Mouse (Mus musculus) lung, embryonic 15.5 days (tissue): Measurements from ENCODE around the gene Gpatch2. TPM values are rescaled to one million over a fixed set of nuclear protein-coding genes. Genes with fewer than 3 reads are reported as not detected.
A peak's percentile ranks its signal among the peaks of the same experiment; 100 is the strongest.

Experiments used
- ATAC-seq: fragments of 200-750 bp; cut with Nextera tagmentation; 2 replicates; pipeline ENCODE4 v1.8.0; 2017; ENCODE audit warnings: moderate number of reproducible peaks, borderline replicate concordance; ENCODE audit not compliant: low FRiP score, low TSS enrichment; ENCODE audit errors: extremely low read depth
- H3K27ac ChIP-seq: fragments of 300-500 bp; sonication (generic); 2 replicates; pipeline ENCODE4 v1.5.1; 2015; ENCODE audit warnings: moderate library complexity, mild to moderate bottlenecking, inconsistent platforms
- H3K27me3 ChIP-seq: fragments of 300-500 bp; sonication (generic); 2 replicates; pipeline ENCODE4 v1.6.1; 2015; ENCODE audit warnings: inconsistent platforms
- H3K36me3 ChIP-seq: fragments of 300-500 bp; sonication (generic); 2 replicates; pipeline ENCODE4 v1.6.1; 2015; ENCODE audit warnings: inconsistent platforms
- H3K4me1 ChIP-seq: fragments of 300-500 bp; sonication (generic); 2 replicates; pipeline ENCODE4 v1.6.1; 2015; ENCODE audit warnings: inconsistent platforms
- H3K4me2 ChIP-seq: fragments of 300-500 bp; sonication (generic); 2 replicates; pipeline ENCODE4 v1.6.1; 2015; ENCODE audit warnings: inconsistent platforms, mild to moderate bottlenecking, moderate library complexity
- H3K4me3 ChIP-seq: fragments of 300-500 bp; sonication (generic); 2 replicates; pipeline ENCODE4 v1.5.1; 2015; ENCODE audit warnings: mild to moderate bottlenecking, inconsistent platforms
- H3K9ac ChIP-seq: fragments of 300-500 bp; sonication (generic); 2 replicates; pipeline ENCODE4 v1.6.1; 2015; ENCODE audit warnings: inconsistent platforms
- H3K9me3 ChIP-seq: fragments of 300-500 bp; sonication (generic); 2 replicates; pipeline ENCODE4 v1.6.1; 2016; ENCODE audit warnings: inconsistent platforms
- WGBS: fragments of 180-500 bp; shearing (Covaris S2); methylation state at CpG from one replicate; pipeline ENCODE4 v1.1.7; 2015; 5-methylcytosine and 5-hydroxymethylcytosine counted together
- polyA plus RNA-seq: library from polyadenylated mRNA; unstranded; fragments of >200 nt; fragmentation: Nextera tagmentation; extraction: Ambion mirVana; gene quantifications from 2 replicates; pipeline ENCODE4 v1.2.1, GENCODE M21; 2015

Gene Gpatch2
- polyA plus RNA-seq, 1 experiment from 2014 or later: 17.7 TPM

GRCm38 (mm10) chr1:187356169-187356568, 140.9 kb downstream of the Gpatch2 start:
- H3K4me1 ChIP-seq: no peaks in the 10 kb centered on the region
- no peaks in the 10 kb centered on the region for H3K27me3 ChIP-seq
- H3K4me3 ChIP-seq: no peak overlapping the region
- no peak overlapping the region for H3K4me2 ChIP-seq
- no peak overlapping the region for H3K27ac ChIP-seq
- ATAC-seq: peak; percentile 64; the same call in 1 of the 2 replicates
- no peaks in the 10 kb centered on the region for H3K36me3 ChIP-seq
- no peak overlapping the region for H3K9ac ChIP-seq
- H3K9me3 ChIP-seq: no peaks in the 10 kb centered on the region
- WGBS: 51% methylated on average over 15 of the region's 15 CpGs

GRCm38 (mm10) chr1:187356904-187357303, 141.6 kb downstream of the Gpatch2 start:
- H3K4me3 ChIP-seq: no peak overlapping the region
- no peaks in the 10 kb centered on the region for H3K36me3 ChIP-seq
- H3K9me3 ChIP-seq: no peaks in the 10 kb centered on the region
- ATAC-seq: no peak; the same call in 1 of the 2 replicates
- 86% methylated on average over 8 of the region's 8 CpGs for WGBS
- no peak overlapping the region for H3K9ac ChIP-seq
- no peak overlapping the region for H3K27ac ChIP-seq
- no peak overlapping the region for H3K4me2 ChIP-seq
- no peaks in the 10 kb centered on the region for H3K4me1 ChIP-seq
- no peaks in the 10 kb centered on the region for H3K27me3 ChIP-seq

GRCm38 (mm10) chr1:187360240-187360639, 144.9 kb downstream of the Gpatch2 start:
- Histone ChIP-seq H3K36me3 (no peaks in the 10 kb centered on the region), H3K9me3 (no peaks in the 10 kb centered on the region), H3K4me3 (no peak overlapping the region), H3K4me2 (no peak overlapping the region), H3K27ac (no peak overlapping the region), H3K9ac (no peak overlapping the region), H3K4me1 (no peaks in the 10 kb centered on the region), H3K27me3 (no peaks in the 10 kb centered on the region)
- 30% methylated on average over 3 of the region's 3 CpGs for WGBS
- no peak for ATAC-seq

- H3K4me3 ChIP-seq: no peak overlapping the region
- H3K4me2 ChIP-seq: no peak overlapping the region
- no peak overlapping the region for H3K9ac ChIP-seq
- H3K27me3 ChIP-seq: no peaks in the 10 kb centered on the region
- H3K36me3 ChIP-seq: no peaks in the 10 kb centered on the region
- H3K4me1 ChIP-seq: no peaks in the 10 kb centered on the region
- no peaks in the 10 kb centered on the region for H3K9me3 ChIP-seq
- no peak overlapping the region for H3K27ac ChIP-seq
- no peak for ATAC-seq
- 84% methylated on average over 5 of the region's 5 CpGs for WGBS
These were observed 147.2 kb downstream of the Gpatch2 start for GRCm38 (mm10) chr1:187362536-187362935.

- Histone ChIP-seq H3K4me1 (no peaks in the 10 kb centered on the region), H3K27me3 (no peaks in the 10 kb centered on the region), H3K4me3 (no peak overlapping the region), H3K9me3 (no peaks in the 10 kb centered on the region), H3K4me2 (no peak overlapping the region), H3K9ac (no peak overlapping the region), H3K36me3 (no peaks in the 10 kb centered on the region), H3K27ac (no peak overlapping the region)
- WGBS: 84% methylated on average over 3 of the region's 3 CpGs
- ATAC-seq: no peak
These were observed 150.1 kb downstream of the Gpatch2 start for GRCm38 (mm10) chr1:187365424-187365823.

- no peaks in the 10 kb centered on the region for H3K9me3 ChIP-seq
- H3K27me3 ChIP-seq: no peaks in the 10 kb centered on the region
- H3K36me3 ChIP-seq: no peaks in the 10 kb centered on the region
- no peak overlapping the region for H3K4me3 ChIP-seq
- ATAC-seq: no peak
- WGBS: 49% methylated on average over 2 of the region's 2 CpGs
- no peak overlapping the region for H3K27ac ChIP-seq
- H3K4me2 ChIP-seq: no peak overlapping the region
- H3K9ac ChIP-seq: no peak overlapping the region
- H3K4me1 ChIP-seq: no peaks in the 10 kb centered on the region
These were observed 151.5 kb downstream of the Gpatch2 start for GRCm38 (mm10) chr1:187366806-187367205.

GRCm38 (mm10) chr1:187369049-187369448, 153.7 kb downstream of the Gpatch2 start:
- H3K4me1 ChIP-seq: no peaks in the 10 kb centered on the region
- ATAC-seq: no peak
- H3K36me3 ChIP-seq: no peaks in the 10 kb centered on the region
- WGBS: 62% methylated on average over 2 of the region's 2 CpGs
- no peak overlapping the region for H3K27ac ChIP-seq
- H3K9ac ChIP-seq: no peak overlapping the region
- H3K4me3 ChIP-seq: no peak overlapping the region
- no peak overlapping the region for H3K4me2 ChIP-seq
- H3K27me3 ChIP-seq: no peaks in the 10 kb centered on the region
- no peaks in the 10 kb centered on the region for H3K9me3 ChIP-seq

- no peak for ATAC-seq
- H3K4me1 ChIP-seq: no peaks in the 10 kb centered on the region
These were observed 158.2 kb downstream of the Gpatch2 start for GRCm38 (mm10) chr1:187373506-187373905.

GRCm38 (mm10) chr1:187374418-187374817, 159.1 kb downstream of the Gpatch2 start:
- no peak overlapping the region for H3K4me2 ChIP-seq
- whole genome bisulfite sequencing: 90% methylated on average over 4 of the region's 4 CpGs

More at GRCm38 (mm10) chr1:187373506-187373905, 158.2 kb downstream of the Gpatch2 start:
- H3K4me3 ChIP-seq: no peak overlapping the region
- no peaks in the 10 kb centered on the region for H3K9me3 ChIP-seq
- H3K4me2 ChIP-seq: no peak overlapping the region
- 53% methylated on average over 6 of the region's 6 CpGs for WGBS
- no peak overlapping the region for H3K27ac ChIP-seq
- no peak overlapping the region for H3K9ac ChIP-seq
- H3K36me3 ChIP-seq: no peaks in the 10 kb centered on the region
- no peaks in the 10 kb centered on the region for H3K27me3 ChIP-seq

GRCm38 (mm10) chr1:187376946-187377671, 161.8 kb downstream of the Gpatch2 start:
- Histone ChIP-seq H3K36me3 (no peaks in the 10 kb centered on the region), H3K4me2 (no peak overlapping the region), H3K4me1 (no peaks in the 10 kb centered on the region), H3K27me3 (no peaks in the 10 kb centered on the region), H3K9ac (no peak overlapping the region), H3K9me3 (no peaks in the 10 kb centered on the region), H3K4me3 (no peak overlapping the region), H3K27ac (no peak overlapping the region)
- WGBS: 74% methylated on average over 11 of the region's 11 CpGs
- ATAC-seq: no peak

More at GRCm38 (mm10) chr1:187374418-187374817, 159.1 kb downstream of the Gpatch2 start:
- Histone ChIP-seq H3K9ac (no peak overlapping the region), H3K27me3 (no peaks in the 10 kb centered on the region), H3K36me3 (no peaks in the 10 kb centered on the region), H3K9me3 (no peaks in the 10 kb centered on the region), H3K4me3 (no peak overlapping the region), H3K4me1 (no peaks in the 10 kb centered on the region), H3K27ac (no peak overlapping the region)
- no peak for ATAC-seq

GRCm38 (mm10) chr1:187377865-187378524, 162.7 kb downstream of the Gpatch2 start:
- ATAC-seq: no peak
- H3K36me3 ChIP-seq: no peaks in the 10 kb centered on the region
- WGBS: 56% methylated on average over 14 of the region's 14 CpGs
- no peak overlapping the region for H3K4me2 ChIP-seq
- no peak overlapping the region for H3K27ac ChIP-seq
- no peaks in the 10 kb centered on the region for H3K4me1 ChIP-seq
- no peaks in the 10 kb centered on the region for H3K27me3 ChIP-seq
- no peaks in the 10 kb centered on the region for H3K9me3 ChIP-seq
- no peak overlapping the region for H3K9ac ChIP-seq
- no peak overlapping the region for H3K4me3 ChIP-seq

GRCm38 (mm10) chr1:187389476-187389875, 174.2 kb downstream of the Gpatch2 start:
- Histone ChIP-seq H3K27me3 (no peaks in the 10 kb centered on the region), H3K27ac (no peak overlapping the region), H3K4me1 (no peaks in the 10 kb centered on the region), H3K9me3 (no peaks in the 10 kb centered on the region), H3K4me3 (no peak overlapping the region), H3K36me3 (no peaks in the 10 kb centered on the region), H3K4me2 (no peak overlapping the region), H3K9ac (no peak overlapping the region)
- 59% methylated on average over 4 of the region's 4 CpGs for WGBS
- no peak for ATAC-seq
